Mouse (Mus musculus) v-Abl transformed pro-B cells (cell line): ENCODE data around the gene Scube1.

ENCODE experiments used
- in situ Hi-C, 2 experiments: fragments of 400-800 bp; cut with MboI; formaldehyde crosslinking; loops; one replicate each; pipeline ENCODE4 v1.15.1; 2025; ENCODE audit not compliant: unreplicated experiment in 2 of 2

Gene Scube1

DNA sequence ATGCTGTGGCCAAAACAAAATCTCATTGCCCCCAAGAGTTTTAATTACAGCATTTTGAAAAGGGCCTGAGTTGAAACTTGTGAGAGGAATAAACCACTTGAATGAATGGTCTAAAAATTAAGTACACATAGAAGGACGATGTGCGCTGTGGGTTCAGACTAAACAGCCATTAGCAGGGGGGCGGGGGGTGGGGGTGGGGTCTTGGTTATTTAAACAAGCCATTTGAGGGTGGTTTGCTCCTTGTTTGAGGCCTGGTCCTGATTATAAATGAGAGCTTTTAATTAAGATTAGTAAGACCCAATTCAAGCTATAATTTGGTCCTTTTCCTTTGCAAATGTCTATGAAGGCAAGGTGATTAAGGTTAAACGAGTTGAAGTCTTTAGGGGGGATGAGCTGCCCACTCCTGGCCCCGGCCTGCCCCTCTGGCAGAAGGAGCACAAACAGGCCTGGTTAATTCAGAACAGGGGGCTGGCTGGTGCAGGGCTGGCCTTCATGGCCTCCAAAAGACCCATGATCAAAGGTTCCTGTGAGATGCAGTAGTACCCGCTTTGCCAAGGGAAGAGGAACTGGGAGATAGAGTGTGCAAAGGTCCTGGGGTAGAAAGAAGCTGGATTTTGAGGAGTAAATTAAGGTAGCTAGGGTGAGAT, 9.1 kb downstream of the Scube1 start:
- in situ Hi-C loops: no loop called here

DNA sequence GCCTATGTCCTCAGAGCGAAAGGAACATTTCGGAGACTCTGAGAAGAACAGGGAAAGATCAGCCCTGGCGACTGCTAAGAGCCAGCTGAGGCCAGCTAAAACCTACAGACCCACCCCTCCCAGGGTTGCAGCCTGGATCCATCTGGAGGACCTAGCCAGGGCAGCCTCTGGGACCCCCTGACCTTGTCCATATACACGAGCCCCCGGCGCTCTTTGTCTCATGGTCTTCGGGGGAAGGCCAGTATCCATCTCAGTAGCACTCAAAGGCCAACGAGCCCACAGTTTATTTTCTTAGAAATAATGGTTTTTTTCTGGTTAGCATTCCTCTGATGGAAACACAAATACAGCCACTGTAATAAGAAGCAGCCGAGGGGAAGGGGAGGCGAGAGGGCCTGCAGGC, 12.0 kb downstream of the Scube1 start:
- in situ Hi-C loops: no loop called here

GRCm38 (mm10) chr15:83712361-83712760, 12.5 kb downstream of the Scube1 start:
- in situ Hi-C loops: no loop called here

DNA sequence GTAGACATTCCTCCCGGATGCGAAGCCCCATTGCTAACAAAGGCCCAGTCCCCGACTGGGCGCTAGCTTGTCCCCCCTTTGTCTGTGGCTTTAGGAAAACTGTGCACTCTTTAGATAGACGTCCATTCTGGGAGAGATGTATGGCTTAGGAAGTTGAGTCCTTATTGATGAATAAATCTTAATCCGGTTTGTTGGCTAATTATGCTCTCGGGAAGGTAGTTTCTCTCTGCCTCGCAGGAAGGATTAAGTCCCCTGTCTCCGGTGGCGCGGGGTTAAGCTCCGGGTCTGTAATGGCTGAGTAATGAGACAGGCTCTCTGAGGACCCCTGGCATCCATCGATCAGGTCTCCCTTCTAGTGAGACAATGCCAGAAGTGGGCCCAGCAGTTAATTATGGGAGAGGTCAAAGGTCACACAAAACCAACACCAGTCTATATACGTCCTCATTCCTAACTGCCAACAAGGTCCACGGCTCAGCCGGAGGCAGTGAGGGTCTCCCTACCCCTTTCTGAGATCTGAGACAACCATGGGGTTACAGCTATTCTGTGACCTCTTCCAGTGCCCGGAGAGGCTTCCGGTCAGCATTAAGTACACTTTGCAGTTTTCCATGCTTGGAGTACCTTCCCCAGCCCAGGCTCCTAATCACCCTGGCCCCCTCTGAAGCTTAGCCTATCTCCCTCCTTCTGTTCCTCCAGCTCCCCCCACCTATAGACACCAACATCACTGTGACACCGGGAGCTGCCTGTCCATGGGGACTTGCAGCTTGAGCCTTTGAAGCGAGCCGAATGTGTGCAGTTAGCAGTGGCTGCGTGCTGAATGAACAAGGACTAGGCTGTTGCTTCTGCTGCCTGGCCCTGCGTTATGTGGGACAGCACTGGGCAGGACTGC, 14.7 kb downstream of the Scube1 start:
- in situ Hi-C loops: no loop called here

- in situ Hi-C loops: no loop called here
Measured at GRCm38 (mm10) chr15:83706528-83707199, 18.2 kb downstream of the Scube1 start.

DNA sequence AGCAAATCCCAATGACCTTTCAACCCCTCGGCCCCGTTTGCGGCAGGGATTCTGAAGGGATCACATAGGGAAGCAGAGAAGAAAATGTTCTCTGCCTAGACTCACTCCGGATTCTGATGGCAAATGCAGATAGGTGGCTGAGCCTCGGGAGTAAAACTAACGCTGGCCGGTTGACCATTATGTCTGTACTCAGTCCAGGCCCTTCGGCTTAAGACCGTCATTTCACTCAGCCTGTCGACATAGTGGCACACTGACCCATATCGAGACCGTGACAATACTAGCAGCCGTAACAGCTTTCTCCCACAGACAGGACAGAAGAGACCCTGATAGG, 24.3 kb downstream of the Scube1 start:
- in situ Hi-C loops: no loop called here

- in situ Hi-C loops: no loop called here
Measured at GRCm38 (mm10) chr15:83699834-83700592, 24.8 kb downstream of the Scube1 start.

- in situ Hi-C loops: no loop called here
Measured at GRCm38 (mm10) chr15:83699132-83699833, 25.5 kb downstream of the Scube1 start.

DNA sequence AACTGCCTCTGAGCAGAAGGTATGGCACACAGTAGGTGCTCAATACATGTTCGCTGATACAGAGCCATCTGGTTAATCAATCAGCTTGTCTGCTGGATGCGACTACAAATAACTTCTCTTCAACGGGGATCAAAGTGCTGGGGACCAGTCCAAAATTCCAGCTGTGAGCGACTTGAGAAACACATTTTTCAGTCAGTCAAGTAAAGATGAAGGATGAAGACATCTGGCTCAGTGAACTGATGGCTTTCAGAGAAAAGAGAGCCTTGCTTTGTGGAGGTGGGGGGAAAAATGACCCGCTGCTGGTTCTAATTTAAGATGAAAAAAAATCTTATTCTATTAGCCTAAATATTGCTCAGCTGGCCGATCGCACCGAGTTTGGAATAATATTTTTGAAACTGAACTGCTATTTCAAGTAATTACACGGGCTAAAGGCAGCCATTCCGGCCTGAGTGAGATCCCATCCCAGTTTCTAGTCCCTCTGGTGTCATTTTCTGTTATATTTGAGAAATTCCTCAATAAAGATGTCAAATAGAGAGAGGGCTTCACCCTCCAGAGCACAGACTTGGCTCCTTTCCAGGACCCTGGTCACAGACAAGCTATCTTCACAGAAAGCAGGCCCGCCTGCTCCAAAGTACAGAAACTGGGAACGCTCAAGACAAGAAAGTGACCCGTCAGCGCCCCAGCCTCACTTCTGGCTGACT, 28.0 kb downstream of the Scube1 start:
- in situ Hi-C loops: no loop called here

- in situ Hi-C loops: no loop called here
Measured at GRCm38 (mm10) chr15:83695159-83695558, 29.7 kb downstream of the Scube1 start.

- in situ Hi-C loops: no loop called here
Measured at GRCm38 (mm10) chr15:83691901-83692361, 32.9 kb downstream of the Scube1 start.

DNA sequence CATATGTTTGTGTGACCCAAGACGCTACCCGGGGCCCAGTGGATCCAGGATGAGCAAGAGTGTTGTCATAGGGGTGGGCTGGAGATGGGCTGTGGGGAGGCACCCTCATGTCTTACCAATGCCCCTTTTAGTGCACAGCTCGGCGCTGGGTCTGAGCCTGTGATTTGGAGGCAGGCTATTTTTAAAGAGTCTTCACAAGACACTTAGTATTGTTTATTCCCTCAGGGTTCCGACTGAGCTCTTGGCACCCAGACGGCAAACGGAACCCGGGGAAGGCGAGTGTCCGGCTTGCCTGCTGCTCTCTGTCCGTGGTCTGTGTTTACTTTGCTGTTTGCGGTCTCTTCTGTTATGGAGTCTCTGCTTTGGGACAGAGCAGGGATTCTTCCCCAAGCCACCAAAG, 34.9 kb downstream of the Scube1 start:
- in situ Hi-C loops: no loop called here

DNA sequence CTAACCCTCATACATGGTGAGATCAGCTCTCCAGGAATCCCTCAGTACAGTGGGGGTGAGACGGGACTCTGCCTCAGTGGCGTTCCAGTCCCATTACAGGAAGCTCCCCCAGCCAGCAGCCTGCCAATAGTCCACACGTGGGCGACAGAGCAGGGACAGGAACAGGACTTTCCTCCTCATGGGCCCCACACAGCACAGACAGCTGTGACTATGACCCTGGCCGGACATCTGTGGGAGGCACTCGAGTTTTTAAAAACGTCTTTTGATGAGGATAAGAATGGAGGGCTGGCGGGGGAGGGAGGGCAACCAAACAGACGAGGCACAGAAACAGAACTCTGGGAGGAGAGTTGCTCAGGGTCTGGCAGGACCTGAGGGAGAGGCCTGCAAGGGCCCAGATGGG, 38.2 kb downstream of the Scube1 start:
- in situ Hi-C loops: no loop called here

GRCm38 (mm10) chr15:83685950-83686349, 38.9 kb downstream of the Scube1 start:
- in situ Hi-C loops: no loop called here

DNA sequence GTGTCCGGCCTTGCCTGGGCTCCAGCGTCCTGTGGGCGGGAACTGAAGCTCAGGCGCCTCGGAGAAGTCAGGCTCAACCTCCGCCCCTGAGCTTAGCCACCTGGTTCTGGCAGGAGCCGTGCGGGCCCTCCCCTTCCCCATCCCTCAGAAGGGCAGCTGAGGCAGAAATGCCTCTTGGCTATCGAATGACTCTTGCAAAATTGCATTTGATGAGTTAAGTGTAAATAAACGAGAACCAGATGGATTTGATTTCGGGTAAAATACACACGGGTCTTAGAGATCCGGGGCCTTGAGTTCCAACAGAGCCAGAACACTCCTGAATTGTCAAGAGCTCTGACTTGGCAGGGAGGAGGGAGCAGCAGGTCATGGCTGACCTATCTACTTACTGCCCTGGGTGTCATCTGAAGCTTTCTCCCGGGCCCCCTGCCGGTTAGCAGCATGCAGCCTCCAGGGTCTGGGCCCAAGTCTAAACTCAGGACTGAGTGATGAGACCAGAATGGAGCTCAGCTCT, 41.7 kb downstream of the Scube1 start:
- in situ Hi-C loops: no loop called here

DNA sequence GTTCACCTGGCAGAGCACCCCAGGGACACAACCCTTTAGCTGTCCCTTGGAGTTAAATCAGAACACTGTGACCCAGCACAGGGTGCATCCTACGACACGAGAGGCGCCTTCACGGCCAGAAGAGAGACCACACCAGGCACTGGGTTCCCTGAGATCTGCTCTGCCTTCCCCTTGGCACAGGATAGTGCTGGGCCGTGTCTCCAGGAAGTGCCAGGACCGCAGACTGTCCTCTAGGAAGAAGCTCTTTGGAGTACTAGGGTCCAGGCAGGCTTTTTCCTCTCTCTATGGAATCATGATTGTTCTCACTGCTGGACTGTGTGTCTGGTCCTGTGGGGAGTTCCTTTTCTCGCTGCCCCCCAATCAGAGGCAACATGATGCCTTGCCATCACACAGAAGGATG, 44.5 kb downstream of the Scube1 start:
- in situ Hi-C loops: no loop called here

DNA sequence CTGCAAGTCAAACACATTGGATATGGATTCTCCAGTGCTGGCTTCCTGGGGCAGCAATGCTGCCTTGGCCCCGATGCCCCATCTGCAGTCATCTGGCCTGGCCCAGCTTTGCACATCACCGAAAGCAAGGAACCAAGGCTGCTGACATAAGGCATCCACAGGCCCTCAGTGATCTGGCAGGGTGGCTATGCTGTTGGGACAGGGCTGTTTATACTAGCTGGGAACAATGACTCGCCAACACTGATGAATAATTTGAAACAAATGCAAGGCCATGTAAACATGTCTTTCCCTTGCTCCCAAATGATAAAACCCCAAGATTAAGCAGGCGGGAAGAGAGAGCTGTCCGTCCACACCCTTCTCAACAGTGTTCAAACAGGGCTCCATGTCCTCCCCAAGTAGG, 45.1 kb downstream of the Scube1 start:
- in situ Hi-C loops: no loop called here

GRCm38 (mm10) chr15:83678606-83679005, 46.2 kb downstream of the Scube1 start:
- in situ Hi-C loops: no loop called here

DNA sequence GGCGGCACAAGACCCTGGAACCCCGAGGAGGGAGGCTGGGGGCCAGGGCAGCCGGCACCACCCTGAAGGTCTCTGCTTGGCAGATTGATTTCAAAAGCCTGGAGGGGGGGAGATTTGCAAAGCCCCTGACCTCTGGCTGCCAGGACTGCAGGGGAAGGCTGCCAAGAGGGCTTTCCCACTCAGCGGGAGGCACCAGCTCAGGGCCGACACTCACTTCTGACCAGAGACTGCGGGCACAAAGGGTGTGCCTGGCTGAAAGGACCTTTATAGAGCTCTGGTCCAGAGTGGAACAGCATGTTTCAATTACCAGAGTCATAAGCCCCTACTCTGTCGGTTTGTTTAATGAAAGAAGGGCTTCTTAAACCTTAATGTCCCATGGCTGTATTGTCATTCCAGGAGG, 46.7 kb downstream of the Scube1 start:
- in situ Hi-C loops: no loop called here
